Mouse (Mus musculus) ES-E14 (cell line): Measurements from ENCODE around the gene Sdf2l1. TPM values are rescaled to one million over a fixed set of nuclear protein-coding genes. Genes with fewer than 3 reads are reported as not detected.
"Not testable (repeated sequence)": the region's sequence is repeated elsewhere in the genome, so short reads cannot be mapped to it uniquely, and the experiment has no call there.

ENCODE experiments used
- DNase-seq: peaks from one replicate; pipeline ENCODE4 v3.0.0-alpha.2; 2013; ENCODE audit warnings: low read depth, low spot score
- H3K27ac ChIP-seq: 2 replicates; pipeline ENCODE4 v1.5.1; 2012; ENCODE audit warnings: low read depth, mild to moderate bottlenecking, low read length, moderate library complexity, mixed read lengths; ENCODE audit not compliant: poor library complexity, insufficient read depth, severe bottlenecking
- H3K36me3 ChIP-seq: 2 replicates; pipeline ENCODE4 v1.6.1; 2012; ENCODE audit warnings: mild to moderate bottlenecking, low read length, moderate library complexity, mixed read lengths; ENCODE audit not compliant: control insufficient read depth, poor library complexity, insufficient read depth, severe bottlenecking
- H3K4me1 ChIP-seq, 2 experiments: fragments of 150-350 bp in 1 of 2; sonication (generic) in 1 of 2; 2 replicates each; pipeline ENCODE4 v1.6.1; 2012; ENCODE audit warnings: low read length in 2 of 2, mild to moderate bottlenecking in 1 of 2, mixed read lengths in 1 of 2; ENCODE audit not compliant: control insufficient read depth in 2 of 2, insufficient read depth in 2 of 2, poor library complexity in 1 of 2
- H3K4me3 ChIP-seq, 2 experiments: fragments of 150-350 bp in 1 of 2; sonication (generic) in 1 of 2; 2 replicates each; pipeline ENCODE4 v1.5.1; 2012; ENCODE audit warnings: low read length in 2 of 2, low read depth in 1 of 2, mild to moderate bottlenecking in 1 of 2, mixed read lengths in 1 of 2; ENCODE audit not compliant: insufficient read depth in 1 of 2, poor library complexity in 1 of 2, severe bottlenecking in 1 of 2
- H3K9ac ChIP-seq: 2 replicates; pipeline ENCODE4 v1.6.1; 2012; ENCODE audit warnings: low read depth, mild to moderate bottlenecking, low read length, mixed read lengths; ENCODE audit not compliant: poor library complexity, insufficient read depth, severe bottlenecking
- H3K9me3 ChIP-seq: fragments of 150-350 bp; sonication (generic); 2 replicates; pipeline ENCODE4 v1.6.1; 2012; ENCODE audit warnings: low read depth, mild to moderate bottlenecking, low read length; ENCODE audit not compliant: control insufficient read depth, insufficient read depth
- CHD2 ChIP-seq: IDR thresholded peaks from 2 replicates; pipeline ENCODE4 v1.6.1; 2014; ENCODE audit warnings: mild to moderate bottlenecking, low read depth, low read length, inconsistent platforms
- HCFC1 ChIP-seq: IDR thresholded peaks from 2 replicates; pipeline ENCODE4 v1.6.1; 2012; ENCODE audit warnings: low read length, inconsistent platforms, borderline replicate concordance; ENCODE audit not compliant: insufficient read depth
- MAFK ChIP-seq: IDR thresholded peaks from 2 replicates; pipeline ENCODE4 v1.6.1; 2014; ENCODE audit warnings: mild to moderate bottlenecking, low read depth, low read length, inconsistent platforms; ENCODE audit not compliant: insufficient read depth
- ZC3H11A ChIP-seq: IDR thresholded peaks from 2 replicates; pipeline ENCODE4 v1.6.1; 2012; ENCODE audit warnings: low read depth, mild to moderate bottlenecking, inconsistent platforms, low read length, borderline replicate concordance
- ZNF384 ChIP-seq: IDR thresholded peaks from 2 replicates; pipeline ENCODE4 v1.6.1; 2012; ENCODE audit warnings: low read depth, low read length, inconsistent platforms
- in situ Hi-C, 2 experiments: fragments of 600-800 bp; cut with MboI; formaldehyde crosslinking; loops; one replicate each; pipeline ENCODE4 v1.15.1; 2025; ENCODE audit warnings: low sequenced_read_pairs in 2 of 2, inconsistent platforms in 1 of 2; ENCODE audit not compliant: unreplicated experiment in 2 of 2
- total RNA-seq: library from RNA; depleted of rRNA; stranded (reverse); fragments of 300-350 nt; gene quantifications from 2 replicates; pipeline ENCODE4 v1.2.3, GENCODE M21; 2012

Gene Sdf2l1
- total RNA-seq, 1 experiment, result 112 TPM

- Histone ChIP-seq H3K9me3 (no peaks in the 10 kb centered on the region), H3K27ac (no peak overlapping the region), H3K4me3 (no peak overlapping the region), H3K9ac (no peak overlapping the region), H3K36me3 (peaks cover 7% of the 10 kb centered on the region), H3K4me1 (no peaks in the 10 kb centered on the region)
- no peak for DNase-seq
- in situ Hi-C loops, result no loop called here
- no peak for TF ChIP-seq MAFK
Measured at GRCm38 (mm10) chr16:17175765-17176164, 43.6 kb upstream of the Sdf2l1 start.

GRCm38 (mm10) chr16:17168049-17168448 lies 35.9 kb upstream of the Sdf2l1 start:
- Histone ChIP-seq H3K27ac (no peak overlapping the region), H3K9ac (no peak overlapping the region), H3K9me3 (no peaks in the 10 kb centered on the region), H3K36me3 (peaks cover 12% of the 10 kb centered on the region), H3K4me3 (no peak overlapping the region), H3K4me1 (no peaks in the 10 kb centered on the region)
- TF ChIP-seq MAFK (no peak), CHD2 (no peak), ZNF384 (no peak), ZC3H11A (no peak), HCFC1 (no peak)
- DNase-seq, result no peak
- in situ Hi-C loops, result no loop called here

GRCm38 (mm10) chr16:17167179-17167578 lies 35.0 kb upstream of the Sdf2l1 start:
- no peak for DNase-seq
- Histone ChIP-seq H3K36me3 (peaks cover 11% of the 10 kb centered on the region), H3K4me1 (no peaks in the 10 kb centered on the region), H3K9ac (no peak overlapping the region), H3K27ac (no peak overlapping the region), H3K9me3 (no peaks in the 10 kb centered on the region), H3K4me3 (no peak overlapping the region)
- TF ChIP-seq ZC3H11A, result no peak
- TF ChIP-seq HCFC1, result no peak
- TF ChIP-seq ZNF384, result no peak
- TF ChIP-seq CHD2, result no peak
- no peak for TF ChIP-seq MAFK
- in situ Hi-C loops, result no loop called here

GRCm38 (mm10) chr16:17165478-17165877 lies 33.3 kb upstream of the Sdf2l1 start:
- H3K4me3 ChIP-seq, H3K36me3 ChIP-seq: not testable (repeated sequence)

GRCm38 (mm10) chr16:17154346-17154745 lies 22.2 kb upstream of the Sdf2l1 start:
- Histone ChIP-seq H3K4me1 (no peaks in the 10 kb centered on the region), H3K9ac (no peak overlapping the region), H3K27ac (no peak overlapping the region), H3K36me3 (peaks cover 26% of the 10 kb centered on the region), H3K4me3 (no peak overlapping the region), H3K9me3 (no peaks in the 10 kb centered on the region)
- in situ Hi-C loops, result no loop called here
- DNase-seq, result no peak
- TF ChIP-seq ZNF384 (no peak), MAFK (no peak), CHD2 (no peak), HCFC1 (no peak), ZC3H11A (no peak)

More at GRCm38 (mm10) chr16:17165478-17165877, 33.3 kb upstream of the Sdf2l1 start:
- in situ Hi-C loops, DNase-seq, H3K4me1 ChIP-seq, H3K9ac ChIP-seq, H3K9me3 ChIP-seq, H3K27ac ChIP-seq: not testable (repeated sequence)
